Mouse (Mus musculus): Measurements from ENCODE around the gene Kif6. TPM values are rescaled to one million over a fixed set of nuclear protein-coding genes. Genes with fewer than 3 reads are reported as not detected.
A peak's percentile ranks its signal among the peaks of the same experiment; 100 is the strongest.

The Kif6 gene
- 1 to 10 TPM in 2 of 4 experiments, under 1 TPM in 2; 0.59 to 1.2 (median 0.86) TPM for total RNA-seq (2022)

DNA sequence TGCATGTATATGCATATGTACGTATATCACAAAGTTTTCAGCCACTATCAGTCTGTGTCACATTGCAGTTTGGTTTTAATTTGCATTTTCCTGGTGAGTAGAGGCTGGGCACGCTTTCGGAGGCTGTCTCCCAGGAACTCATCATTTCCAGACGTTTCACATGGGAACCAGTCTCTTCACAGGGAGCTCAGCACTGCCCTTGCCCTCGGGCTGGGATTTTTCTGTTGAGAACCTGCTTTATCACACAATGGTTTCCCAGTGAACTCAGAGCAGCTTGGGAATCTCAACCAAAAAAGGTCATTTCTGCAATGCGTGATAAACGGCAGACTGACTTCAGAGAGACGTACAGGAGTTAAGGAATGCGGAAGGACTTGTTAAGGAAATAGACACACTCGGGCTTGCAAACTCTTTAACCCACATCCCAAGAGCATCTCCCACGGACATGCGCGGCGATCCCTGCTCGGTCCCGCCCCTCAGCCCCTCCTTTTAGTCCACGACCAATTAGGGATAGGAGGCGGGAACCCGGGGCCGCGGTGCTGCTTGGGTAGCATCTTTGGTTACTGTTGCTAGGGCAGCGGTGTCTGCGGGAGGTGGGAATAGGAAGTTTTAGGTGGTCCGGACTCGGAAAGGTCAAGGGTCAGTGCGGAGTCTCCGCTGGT, at the start of gene Kif6:
Gene Kif6, plus strand, starts transcription at position 560 of the 659 bp plus-strand sequence.
- peak; percentile 77 for DNase-seq

- no peak for DNase-seq
Observed at GRCm38 (mm10) chr17:49568717-49569116, 46.2 kb upstream of the Kif6 start.

- no peak for DNase-seq
Observed at GRCm38 (mm10) chr17:49577321-49577720, 37.6 kb upstream of the Kif6 start.

- DNase-seq: no peak
Observed at GRCm38 (mm10) chr17:49582471-49582870, 32.5 kb upstream of the Kif6 start.

DNA sequence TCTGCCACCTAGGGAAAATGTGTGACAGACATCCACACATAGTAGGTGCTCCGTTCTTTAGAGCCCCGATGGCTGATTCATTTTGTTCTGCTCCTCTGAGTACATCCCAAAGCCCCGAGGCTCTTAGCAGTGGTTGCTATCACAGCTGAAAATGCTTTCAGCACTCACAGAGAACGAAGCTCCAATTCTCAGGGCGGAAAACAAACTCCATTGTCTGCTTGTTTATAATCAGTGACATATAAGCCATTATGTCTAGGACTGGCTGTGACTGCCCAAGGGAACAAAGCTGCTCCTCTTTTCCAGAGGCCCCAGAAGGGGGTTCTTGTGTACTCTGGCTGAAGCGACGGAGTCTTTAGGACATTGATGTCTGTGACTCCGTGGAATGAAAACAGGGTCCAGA, 24.9 kb upstream of the Kif6 start:
- no peak for DNase-seq

- DNase-seq: no peak
Observed at GRCm38 (mm10) chr17:49605397-49605796, 9.5 kb upstream of the Kif6 start.

- DNase-seq: no peak
Observed at GRCm38 (mm10) chr17:49607351-49608027, 7.4 kb upstream of the Kif6 start.

DNA sequence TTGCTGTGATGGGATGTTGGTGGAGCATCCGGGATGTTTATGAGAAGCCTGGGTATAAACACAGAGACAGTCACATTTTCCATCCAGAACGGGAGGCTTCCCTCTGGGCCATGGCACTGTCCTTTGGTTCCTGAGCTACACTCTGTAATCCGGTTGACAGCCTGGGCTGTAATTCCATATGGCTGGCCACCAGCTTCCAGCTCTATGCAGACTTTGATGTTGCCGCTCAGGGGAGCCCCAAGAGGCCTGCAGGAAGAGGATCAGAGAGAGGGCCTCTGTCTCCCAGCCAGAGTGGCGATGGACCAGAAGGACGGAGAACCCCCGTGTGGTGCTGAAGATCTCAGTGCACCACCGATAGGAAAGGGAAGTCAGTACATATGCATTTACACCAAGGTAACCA, 4.6 kb upstream of the Kif6 start:
- DNase-seq: no peak

DNA sequence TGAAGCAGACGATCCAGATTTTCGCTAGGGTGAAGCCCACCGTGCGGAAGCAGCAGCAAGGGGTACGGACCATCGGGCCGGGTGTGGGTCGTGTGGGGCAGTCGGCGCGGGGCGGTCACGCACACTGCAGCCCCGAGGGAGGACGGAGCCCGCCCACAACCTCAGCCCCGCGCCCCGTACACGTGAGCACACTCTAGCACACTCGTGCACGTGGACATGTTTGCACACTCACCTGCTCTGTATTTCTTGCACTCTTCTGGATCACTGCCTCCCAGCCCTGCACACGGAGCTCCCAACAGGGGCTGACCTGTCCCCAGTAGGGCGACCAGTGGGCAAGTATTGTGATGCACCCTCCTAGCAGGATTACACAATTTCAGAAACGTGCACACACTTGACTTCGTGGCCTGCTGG, 310 bp downstream of the Kif6 start:
- DNase-seq: no peak

DNA sequence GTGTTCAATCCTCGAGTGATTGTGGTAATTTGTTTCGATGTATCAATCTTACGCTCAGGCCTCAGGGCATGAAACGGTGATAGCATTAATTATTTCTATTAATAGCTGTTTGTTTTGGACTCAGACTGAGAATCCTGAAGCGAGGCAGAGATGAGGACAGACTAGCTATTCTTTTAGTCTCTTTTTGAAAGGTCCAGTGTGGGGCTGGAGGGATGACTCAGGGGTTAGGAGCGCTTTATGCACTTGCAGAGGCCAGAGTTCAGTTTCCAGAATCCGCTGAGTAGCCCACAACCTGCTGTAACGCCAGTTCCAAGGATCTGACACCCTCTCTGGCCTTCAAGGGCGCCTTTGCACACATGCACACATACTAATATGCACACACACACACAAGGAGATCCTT, 9.6 kb downstream of the Kif6 start:
- peak; percentile 11 for DNase-seq

GRCm38 (mm10) chr17:49627011-49627794, 12.3 kb downstream of the Kif6 start:
- DNase-seq: no peak

- no peak for DNase-seq
Observed at GRCm38 (mm10) chr17:49628875-49629274, 13.9 kb downstream of the Kif6 start.

GRCm38 (mm10) chr17:49633041-49633440, 18.1 kb downstream of the Kif6 start:
- DNase-seq: no peak

DNA sequence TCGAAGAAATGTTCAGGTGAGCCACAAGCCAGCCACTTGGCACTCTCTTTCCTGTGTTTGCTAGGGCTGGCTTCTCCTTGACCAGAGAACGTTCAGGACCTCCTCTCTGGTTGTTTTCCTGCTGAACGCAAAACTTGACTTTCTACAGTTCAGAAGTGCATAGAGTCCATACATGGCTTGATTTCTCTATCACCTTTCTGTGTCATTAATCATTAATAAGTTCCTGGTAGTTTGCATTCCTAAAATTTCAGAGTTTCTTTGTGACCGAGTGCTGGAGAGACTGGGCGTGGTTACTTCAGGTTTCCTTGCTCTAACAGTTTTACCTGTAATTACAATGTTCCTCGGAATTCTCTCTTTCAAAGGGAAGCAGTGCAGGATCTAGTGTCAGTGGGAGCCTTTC, 27.0 kb downstream of the Kif6 start:
- no peak for DNase-seq

DNA sequence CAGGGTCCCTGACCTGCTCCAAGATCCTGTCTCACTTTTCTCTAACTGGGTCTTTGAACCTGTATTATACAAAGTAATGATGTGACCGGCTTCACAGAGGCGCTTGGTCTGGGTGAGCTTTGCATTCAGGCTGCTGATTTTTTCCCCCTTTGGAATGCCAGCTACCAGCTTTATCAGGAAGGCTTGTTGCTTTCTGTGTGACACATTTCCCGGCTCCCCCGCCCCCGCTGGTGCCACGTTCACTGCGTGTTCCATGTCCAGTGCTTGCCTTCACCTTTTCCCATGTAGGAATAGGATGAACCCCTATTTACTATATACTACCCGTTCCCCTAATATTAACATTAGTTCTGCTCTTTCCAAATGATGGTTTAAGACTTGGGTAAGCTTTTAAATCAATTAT, 27.4 kb downstream of the Kif6 start:
- DNase-seq: no peak

GRCm38 (mm10) chr17:49642889-49643490, 28.1 kb downstream of the Kif6 start:
- no peak for DNase-seq

DNA sequence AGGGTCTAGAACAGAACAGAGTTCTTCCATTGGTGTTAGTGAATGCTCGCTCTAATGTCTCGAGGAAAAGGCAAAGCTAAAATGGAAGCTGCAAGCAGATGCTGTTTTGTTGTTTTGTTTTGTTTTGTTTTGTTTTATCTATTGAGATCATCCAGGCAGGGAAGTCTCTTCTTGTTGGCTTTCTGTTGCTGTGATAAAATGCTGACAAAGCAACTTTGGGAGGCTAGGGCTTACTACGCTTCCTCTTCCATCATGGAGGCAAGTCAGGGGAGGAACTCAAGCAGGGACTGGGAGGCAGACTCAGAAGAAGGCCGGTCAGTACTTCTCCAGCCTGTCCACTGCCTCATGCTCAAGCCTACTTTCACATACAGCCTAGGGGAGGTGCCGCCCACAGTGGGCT, 31.3 kb downstream of the Kif6 start:
- no peak for DNase-seq

DNA sequence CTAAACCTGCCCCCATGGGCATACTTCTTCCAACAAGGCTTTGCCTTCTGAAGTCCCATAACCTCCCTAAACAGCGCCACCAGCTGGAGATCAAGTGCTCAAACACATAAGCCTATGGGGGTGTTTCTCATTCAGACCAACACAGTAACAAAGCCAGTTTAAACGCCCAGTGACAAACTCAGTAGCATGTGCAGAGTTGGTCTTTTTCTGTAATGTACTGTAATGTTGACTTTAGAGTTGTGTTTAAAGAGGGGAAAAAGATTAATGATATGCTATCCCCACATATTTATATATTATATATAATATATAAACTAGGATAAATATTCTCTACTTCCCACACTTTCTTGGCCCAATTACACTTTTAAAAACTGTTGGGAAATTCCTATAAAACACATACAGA, 34.0 kb downstream of the Kif6 start:
- DNase-seq: no peak

- DNase-seq: no peak
Observed at GRCm38 (mm10) chr17:49649394-49649793, 34.5 kb downstream of the Kif6 start.

- no peak for DNase-seq
Observed at GRCm38 (mm10) chr17:49650366-49650765, 35.4 kb downstream of the Kif6 start.

DNA sequence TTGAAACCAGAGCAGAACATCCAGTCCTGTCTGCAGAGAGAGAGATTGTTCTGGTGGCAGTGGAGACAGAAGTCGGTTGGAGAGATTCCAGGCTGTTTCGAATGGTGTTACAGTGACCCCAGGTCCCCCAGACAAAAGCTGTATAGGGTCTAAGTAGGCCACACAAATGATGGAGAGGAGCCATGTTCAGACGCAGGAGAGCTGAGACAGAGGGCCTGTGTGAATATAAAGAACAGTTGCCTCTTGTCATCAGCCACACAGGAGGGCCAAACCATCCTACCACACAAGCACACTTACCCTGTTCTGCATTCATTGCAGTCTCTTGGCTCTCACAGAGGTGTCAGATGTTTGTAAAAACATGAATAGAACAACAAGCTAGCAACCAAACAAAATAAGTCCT, 37.4 kb downstream of the Kif6 start:
- no peak for DNase-seq

DNA sequence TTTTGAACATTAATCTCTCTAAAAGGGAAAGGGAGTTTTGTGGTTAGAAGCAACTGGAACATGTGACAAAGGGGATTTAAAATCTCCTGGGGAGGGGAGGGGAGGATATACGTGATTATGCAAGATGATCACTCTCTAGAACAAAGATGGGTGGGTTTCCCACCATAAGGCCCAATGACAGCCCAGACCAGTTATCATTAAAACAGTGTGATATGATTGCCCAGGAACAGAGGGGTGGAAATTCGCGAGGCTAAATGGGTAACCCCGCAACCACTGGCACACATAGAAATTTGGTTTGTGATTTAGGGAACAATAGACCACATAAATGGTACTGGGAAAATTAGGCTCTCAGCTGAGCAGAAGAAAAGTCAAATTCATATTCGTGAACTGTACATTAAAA, 37.9 kb downstream of the Kif6 start:
- no peak for DNase-seq

GRCm38 (mm10) chr17:49661626-49662025, 46.7 kb downstream of the Kif6 start:
- DNase-seq: no peak
